Mouse (Mus musculus) forebrain, postnatal 0 days (tissue): ENCODE data around the gene Slc25a36. TPM values are rescaled to one million over a fixed set of nuclear protein-coding genes. Genes with fewer than 3 reads are reported as not detected.

ENCODE experiments used
- ATAC-seq: fragments of 200-750 bp; cut with Nextera tagmentation; 2 replicates; pipeline ENCODE4 v1.8.0; 2017; ENCODE audit warnings: mild to moderate bottlenecking, moderate library complexity
- DNase-seq: peaks from one replicate; pipeline ENCODE4 v3.0.0-alpha.2; 2015
- H3K27ac ChIP-seq: fragments of 300-500 bp; sonication (generic); 2 replicates; pipeline ENCODE4 v1.5.1; 2014; ENCODE audit warnings: low read depth, mild to moderate bottlenecking, antibody characterized with exemption, low read length, moderate library complexity, mixed read lengths
- H3K27me3 ChIP-seq: fragments of 300-500 bp; sonication (generic); 2 replicates; pipeline ENCODE4 v1.6.1; 2014; ENCODE audit warnings: mild to moderate bottlenecking, low read length, mixed read lengths; ENCODE audit not compliant: insufficient read depth
- H3K36me3 ChIP-seq: fragments of 300-500 bp; sonication (generic); 2 replicates; pipeline ENCODE4 v1.6.1; 2014; ENCODE audit warnings: mild to moderate bottlenecking, moderate library complexity; ENCODE audit not compliant: insufficient read depth
- H3K4me1 ChIP-seq: fragments of 300-500 bp; sonication (generic); 2 replicates; pipeline ENCODE4 v1.6.1; 2014; ENCODE audit warnings: antibody characterized with exemption; ENCODE audit not compliant: insufficient read depth
- H3K4me2 ChIP-seq: fragments of 300-500 bp; sonication (generic); 2 replicates; pipeline ENCODE4 v1.6.1; 2014; ENCODE audit warnings: low read depth, mild to moderate bottlenecking, moderate library complexity
- H3K4me3 ChIP-seq: fragments of 300-500 bp; sonication (generic); 2 replicates; pipeline ENCODE4 v1.5.1; 2014; ENCODE audit warnings: low read depth, low read length, mixed read lengths
- H3K9ac ChIP-seq: fragments of 300-500 bp; sonication (generic); 2 replicates; pipeline ENCODE4 v1.6.1; 2014; ENCODE audit warnings: mild to moderate bottlenecking
- H3K9me3 ChIP-seq: fragments of 300-500 bp; sonication (generic); 2 replicates; pipeline ENCODE4 v1.6.1; 2016; ENCODE audit warnings: low read length
- CTCF ChIP-seq: sonication (generic); IDR thresholded peaks from 2 replicates; pipeline ENCODE4 v1.5.1; 2016; ENCODE audit warnings: antibody characterized with exemption, control low read depth, low read depth
- WGBS: fragments of 180-500 bp; shearing (Covaris S2); extraction: QIAGEN DNeasy Blood & Tissue Kit; methylation state at CpG from one replicate; pipeline ENCODE4 v1.1.7; 2014; 5-methylcytosine and 5-hydroxymethylcytosine counted together
- polyA plus RNA-seq: library from polyadenylated mRNA; unstranded; fragments of >200 nt; fragmentation: Nextera tagmentation; extraction: Ambion mirVana; gene quantifications from 2 replicates; pipeline ENCODE4 v1.2.1, GENCODE M21; 2015
- total RNA-seq: library from RNA; depleted of rRNA; stranded (reverse); fragments of >200 nt; gene quantifications from 2 replicates; pipeline ENCODE4 v1.2.3, GENCODE M21; 2014

Slc25a36 gene
- total and polyA plus RNA-seq, 2 experiments from 2014 or later: 54.6 to 138 TPM

GRCm38 (mm10) chr9:97143416-97143815, 32.5 kb upstream of the Slc25a36 start:
- no peaks in the 10 kb centered on the region for H3K9me3 ChIP-seq
- no peaks in the 10 kb centered on the region for H3K4me1 ChIP-seq
- no peak for TF ChIP-seq CTCF
- ATAC-seq (no peak), DNase-seq (no peak)
- H3K4me2 ChIP-seq: no peak overlapping the region
- H3K4me3 ChIP-seq: no peak overlapping the region
- WGBS: 85% methylated on average over 5 of the region's 5 CpGs
- H3K36me3 ChIP-seq: no peaks in the 10 kb centered on the region
- no peaks in the 10 kb centered on the region for H3K27me3 ChIP-seq
- no peak overlapping the region for H3K27ac ChIP-seq
- no peak overlapping the region for H3K9ac ChIP-seq

GRCm38 (mm10) chr9:97142558-97142957, 31.6 kb upstream of the Slc25a36 start:
- Histone ChIP-seq H3K9me3 (no peaks in the 10 kb centered on the region), H3K27me3 (no peaks in the 10 kb centered on the region), H3K27ac (no peak overlapping the region), H3K4me2 (no peak overlapping the region), H3K9ac (no peak overlapping the region), H3K36me3 (no peaks in the 10 kb centered on the region), H3K4me3 (no peak overlapping the region), H3K4me1 (no peaks in the 10 kb centered on the region)
- TF ChIP-seq CTCF: no peak
- 94% methylated on average over 1 of the region's 1 CpGs for WGBS
- no peak for ATAC-seq
- no peak for DNase-seq

GRCm38 (mm10) chr9:97141723-97142122, 30.8 kb upstream of the Slc25a36 start:
- no peaks in the 10 kb centered on the region for H3K4me1 ChIP-seq
- ATAC-seq (no peak), DNase-seq (no peak)
- H3K27ac ChIP-seq: no peak overlapping the region
- H3K36me3 ChIP-seq: no peaks in the 10 kb centered on the region
- no peaks in the 10 kb centered on the region for H3K27me3 ChIP-seq
- no peak overlapping the region for H3K4me2 ChIP-seq
- TF ChIP-seq CTCF: no peak
- WGBS: 57% methylated on average over 2 of the region's 2 CpGs
- H3K9me3 ChIP-seq: no peaks in the 10 kb centered on the region
- H3K9ac ChIP-seq: no peak overlapping the region
- no peak overlapping the region for H3K4me3 ChIP-seq

GRCm38 (mm10) chr9:97140145-97140932, 29.4 kb upstream of the Slc25a36 start:
- Histone ChIP-seq H3K4me2 (no peak overlapping the region), H3K27me3 (no peaks in the 10 kb centered on the region), H3K27ac (no peak overlapping the region), H3K4me1 (no peaks in the 10 kb centered on the region), H3K9me3 (no peaks in the 10 kb centered on the region), H3K4me3 (no peak overlapping the region), H3K36me3 (no peaks in the 10 kb centered on the region), H3K9ac (no peak overlapping the region)
- no peak for TF ChIP-seq CTCF
- 92% methylated on average over 10 of the region's 10 CpGs for WGBS
- ATAC-seq (no peak), DNase-seq (no peak)

DNA sequence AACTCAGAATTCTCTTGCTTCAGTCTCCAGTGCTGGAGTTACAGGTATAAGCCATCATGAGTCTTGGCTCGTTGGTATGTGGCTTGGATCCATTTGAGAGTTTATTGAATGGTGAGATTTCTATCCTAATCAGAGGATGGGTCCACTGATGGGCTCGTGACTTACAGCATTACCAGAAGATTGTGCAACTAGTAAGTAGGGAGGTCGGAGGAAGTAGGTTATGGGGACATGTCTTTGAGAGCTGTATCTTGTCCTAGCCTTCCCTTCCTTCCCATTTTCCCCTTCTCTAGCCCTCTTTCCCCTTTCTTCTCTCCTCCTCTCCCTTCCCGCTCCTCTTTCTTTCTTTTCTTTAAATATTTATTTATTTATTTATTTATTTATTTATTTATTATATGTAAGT, 26.7 kb upstream of the Slc25a36 start:
- Histone ChIP-seq H3K36me3 (no peaks in the 10 kb centered on the region), H3K9ac (no peak overlapping the region), H3K27ac (no peak overlapping the region), H3K4me1 (no peaks in the 10 kb centered on the region), H3K4me2 (no peak overlapping the region), H3K27me3 (no peaks in the 10 kb centered on the region), H3K9me3 (no peaks in the 10 kb centered on the region), H3K4me3 (no peak overlapping the region)
- 94% methylated on average over 4 of the region's 4 CpGs for WGBS
- DNase-seq: no peak
- TF ChIP-seq CTCF: no peak
- ATAC-seq: no peak

DNA sequence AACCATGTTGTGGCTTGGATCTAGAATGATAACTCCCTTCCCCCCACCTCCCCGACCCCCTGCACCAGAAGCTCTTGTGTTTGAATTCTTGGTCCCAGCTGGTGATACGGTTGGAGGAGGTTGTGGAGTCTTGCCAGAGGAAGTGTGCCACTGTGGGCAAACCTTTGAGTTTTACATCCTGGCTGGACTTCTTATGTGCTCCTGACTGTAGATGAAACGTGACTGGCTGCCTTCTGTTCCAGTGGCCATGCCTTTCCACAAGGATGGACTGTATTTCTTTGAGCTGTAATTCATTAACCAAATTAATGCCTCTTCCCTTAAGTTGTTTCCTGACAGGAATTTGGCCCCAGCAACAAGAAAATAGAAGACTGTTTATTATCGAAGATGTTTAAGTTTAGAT, 26.2 kb upstream of the Slc25a36 start:
- Histone ChIP-seq H3K9ac (no peak overlapping the region), H3K27ac (no peak overlapping the region), H3K36me3 (no peaks in the 10 kb centered on the region), H3K4me3 (no peak overlapping the region), H3K4me1 (no peaks in the 10 kb centered on the region), H3K27me3 (no peaks in the 10 kb centered on the region), H3K4me2 (no peak overlapping the region), H3K9me3 (no peaks in the 10 kb centered on the region)
- no peak for DNase-seq
- ATAC-seq: no peak
- 82% methylated on average over 4 of the region's 4 CpGs for WGBS
- no peak for TF ChIP-seq CTCF

- no peaks in the 10 kb centered on the region for H3K36me3 ChIP-seq
- no peaks in the 10 kb centered on the region for H3K9me3 ChIP-seq
- H3K4me2 ChIP-seq: no peak overlapping the region
- WGBS: 91% methylated on average over 4 of the region's 4 CpGs
- ATAC-seq (no peak), DNase-seq (no peak)
- no peak overlapping the region for H3K27ac ChIP-seq
- H3K9ac ChIP-seq: no peak overlapping the region
- H3K27me3 ChIP-seq: no peaks in the 10 kb centered on the region
- no peak for TF ChIP-seq CTCF
- no peaks in the 10 kb centered on the region for H3K4me1 ChIP-seq
- H3K4me3 ChIP-seq: no peak overlapping the region
These were observed 24.9 kb upstream of the Slc25a36 start for GRCm38 (mm10) chr9:97135866-97136265.
